Mouse (Mus musculus): ENCODE results near the gene Gm19345.
A peak's percentile ranks its signal among the peaks of the same experiment; 100 is the strongest.

Gene Gm19345

DNA sequence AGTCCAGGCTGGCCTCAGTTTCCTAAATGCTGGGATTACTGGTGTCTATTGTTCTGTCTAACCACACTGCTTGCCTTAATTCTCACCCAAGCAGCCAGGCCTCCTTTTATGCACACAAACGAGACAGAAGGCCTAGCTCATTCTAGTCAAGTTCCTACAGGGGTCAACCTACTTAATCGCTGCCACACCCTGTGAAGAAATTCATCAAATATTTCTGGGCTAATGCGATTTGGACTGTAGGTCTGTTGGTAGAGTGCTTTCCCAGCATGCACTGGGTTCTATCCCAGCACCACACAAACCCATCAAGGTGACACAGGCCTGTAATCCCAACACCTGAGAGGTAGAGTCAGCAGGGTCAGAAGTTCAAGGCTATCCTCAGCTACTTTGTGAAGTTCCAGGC, 22.1 kb upstream of the Gm19345 start:
- DNase-seq (ENCODE audit: low spot score) = no peak

DNA sequence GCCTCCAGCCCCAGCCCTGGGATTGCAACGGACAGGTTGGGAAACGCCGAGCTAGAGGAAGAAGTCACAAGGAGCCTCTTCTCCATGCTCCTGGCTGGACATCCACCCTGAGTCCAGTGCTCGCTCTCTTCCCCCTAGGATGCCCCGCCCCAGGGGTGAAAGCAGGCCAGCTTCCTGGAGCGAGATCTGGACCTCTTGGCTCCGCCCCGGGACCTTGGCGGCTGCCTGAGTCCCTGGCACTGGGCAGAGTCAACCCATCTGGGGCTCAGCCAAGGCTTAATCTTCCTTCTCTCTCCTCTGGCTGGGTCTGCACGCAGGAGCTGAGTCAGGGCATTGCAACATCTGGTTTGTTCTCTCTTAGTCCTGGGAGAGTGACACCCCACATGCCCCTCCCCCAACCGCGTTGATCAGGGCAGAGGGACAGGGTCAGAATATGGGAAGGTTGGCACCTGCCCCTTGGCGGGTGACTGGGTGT, 21.1 kb upstream of the Gm19345 start:
- peak; percentile 48 for DNase-seq (ENCODE audit: low spot score)

DNA sequence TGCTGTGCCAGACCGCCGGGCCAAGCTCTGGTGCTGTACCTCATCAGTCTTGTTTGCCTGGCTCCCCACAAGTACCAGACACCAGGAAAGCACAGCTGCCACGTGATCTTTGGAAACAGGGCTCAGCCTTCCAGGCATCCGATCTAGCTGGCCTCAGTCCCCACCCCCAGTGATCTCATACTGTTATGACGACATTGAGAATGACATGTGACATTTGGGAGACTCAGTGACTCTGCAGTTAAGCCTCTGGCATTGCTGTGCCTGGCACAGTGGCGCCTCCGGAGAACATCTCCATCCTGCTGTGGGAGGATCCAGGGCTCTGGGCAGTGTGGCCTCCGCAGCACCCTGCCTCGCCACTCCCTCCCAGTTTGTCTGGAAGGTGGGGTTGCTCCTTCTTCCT, 20.0 kb upstream of the Gm19345 start:
- no peak for DNase-seq (ENCODE audit: low spot score)

DNA sequence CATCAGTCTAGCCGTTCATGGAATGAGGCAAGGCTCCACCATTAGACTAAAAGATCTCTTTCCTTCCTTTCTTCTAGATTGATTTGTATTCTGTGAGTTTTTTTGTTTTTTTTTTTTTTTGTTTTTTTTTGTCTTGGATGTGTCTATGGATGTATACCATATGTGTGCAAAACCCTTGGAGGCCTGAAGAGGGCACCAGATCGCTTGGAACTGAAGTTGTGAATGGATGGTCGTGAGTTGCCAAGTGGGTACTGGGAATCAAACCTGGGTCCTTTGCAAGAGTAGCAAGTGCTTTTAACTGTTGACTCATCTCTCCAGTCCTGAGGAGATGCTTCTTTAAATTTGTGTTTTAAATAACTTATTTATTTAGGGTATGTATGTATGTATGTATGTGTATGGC, 17.7 kb upstream of the Gm19345 start:
- DNase-seq (ENCODE audit: low spot score) = no peak

- DNase-seq (ENCODE audit: low spot score) = no peak
Measured at GRCm38 (mm10) chr7:19836843-19837242, 15.0 kb upstream of the Gm19345 start.

DNA sequence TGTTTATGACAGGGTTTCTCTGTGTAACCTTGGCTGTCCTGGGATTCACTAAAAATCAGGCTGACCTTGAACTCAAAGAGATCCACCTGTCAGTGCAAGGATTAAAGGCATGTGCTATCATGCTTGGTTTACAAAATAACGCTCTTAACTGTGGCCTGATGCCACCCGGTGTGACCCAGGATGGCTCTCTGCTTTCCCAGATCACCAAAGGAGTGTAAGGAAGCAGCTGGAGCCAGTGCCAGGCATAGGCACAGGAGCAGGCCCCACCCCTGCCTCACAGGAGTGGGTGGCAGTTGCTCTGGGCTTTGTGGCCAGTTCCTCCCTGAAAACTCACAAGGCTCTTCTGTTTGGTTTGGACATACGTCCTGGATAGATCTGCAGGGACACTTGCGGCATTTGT, 11.4 kb upstream of the Gm19345 start:
- no peak for DNase-seq (ENCODE audit: low spot score)

GRCm38 (mm10) chr7:19840936-19841335, 10.9 kb upstream of the Gm19345 start:
- no peak for DNase-seq (ENCODE audit: low spot score)

- no peak for DNase-seq (ENCODE audit: low spot score)
Measured at GRCm38 (mm10) chr7:19841686-19842413, 10.0 kb upstream of the Gm19345 start.

DNA sequence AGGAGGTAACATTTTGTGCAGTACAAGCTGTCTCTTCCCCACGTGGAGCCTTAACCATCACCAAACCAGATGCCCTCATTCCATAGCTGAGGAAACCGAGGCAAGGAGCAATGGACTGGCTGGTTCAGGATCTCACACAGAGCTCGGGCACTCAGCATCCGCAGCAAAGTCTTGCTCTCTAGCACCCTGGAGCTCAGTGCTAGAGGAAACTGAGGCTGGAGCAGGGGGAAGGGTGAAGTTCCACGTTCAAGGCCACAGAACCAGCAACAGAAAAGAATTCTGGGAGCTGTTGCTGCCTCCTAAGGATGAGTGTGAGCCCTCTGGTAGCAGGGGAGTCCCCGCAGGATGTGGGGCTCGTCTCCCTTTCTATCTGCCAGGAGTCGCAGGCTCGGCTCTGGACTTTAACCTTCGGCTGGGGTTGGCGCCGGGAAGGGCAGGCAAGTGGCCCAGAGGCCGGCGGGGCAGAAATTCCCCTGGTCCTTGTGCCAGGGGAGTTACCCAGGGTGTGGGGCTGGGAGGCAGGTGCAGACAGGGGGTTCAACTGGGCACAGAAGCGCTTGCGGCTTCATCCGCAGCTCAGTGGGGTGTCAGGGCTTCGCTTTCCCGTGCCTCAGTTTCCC, 8.8 kb upstream of the Gm19345 start:
- DNase-seq (ENCODE audit: low spot score) = no peak

GRCm38 (mm10) chr7:19843561-19843960, 8.2 kb upstream of the Gm19345 start:
- no peak for DNase-seq (ENCODE audit: low spot score)

GRCm38 (mm10) chr7:19844521-19845171, 7.2 kb upstream of the Gm19345 start:
- DNase-seq (ENCODE audit: low spot score) = no peak

GRCm38 (mm10) chr7:19853526-19853925, 1.7 kb downstream of the Gm19345 start:
- no peak for DNase-seq (ENCODE audit: low spot score)

GRCm38 (mm10) chr7:19855663-19856062, 3.9 kb downstream of the Gm19345 start:
- DNase-seq (ENCODE audit: low spot score) = no peak

- no peak for DNase-seq (ENCODE audit: low spot score)
Measured at GRCm38 (mm10) chr7:19856283-19856682, 4.5 kb downstream of the Gm19345 start.

DNA sequence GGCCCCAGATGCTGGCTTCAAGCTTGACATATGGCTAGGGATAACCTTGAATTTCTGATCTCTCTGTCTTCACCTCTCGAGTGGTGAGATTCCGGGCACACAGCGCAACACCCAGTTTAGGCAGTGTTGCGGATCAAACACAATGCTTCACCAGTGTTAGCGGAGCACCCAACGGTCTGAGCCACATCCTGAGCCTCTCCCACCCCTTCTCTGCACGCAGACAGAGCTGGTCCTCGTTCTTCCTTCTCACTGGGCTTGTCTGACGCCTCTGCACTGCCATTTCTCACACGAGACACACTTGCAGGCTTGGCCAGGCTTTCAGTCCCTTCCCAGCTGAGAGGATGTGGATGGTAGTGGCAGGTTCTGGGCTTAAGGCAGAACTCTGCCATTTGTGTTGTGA, 7.9 kb downstream of the Gm19345 start:
- DNase-seq (ENCODE audit: low spot score) = no peak

DNA sequence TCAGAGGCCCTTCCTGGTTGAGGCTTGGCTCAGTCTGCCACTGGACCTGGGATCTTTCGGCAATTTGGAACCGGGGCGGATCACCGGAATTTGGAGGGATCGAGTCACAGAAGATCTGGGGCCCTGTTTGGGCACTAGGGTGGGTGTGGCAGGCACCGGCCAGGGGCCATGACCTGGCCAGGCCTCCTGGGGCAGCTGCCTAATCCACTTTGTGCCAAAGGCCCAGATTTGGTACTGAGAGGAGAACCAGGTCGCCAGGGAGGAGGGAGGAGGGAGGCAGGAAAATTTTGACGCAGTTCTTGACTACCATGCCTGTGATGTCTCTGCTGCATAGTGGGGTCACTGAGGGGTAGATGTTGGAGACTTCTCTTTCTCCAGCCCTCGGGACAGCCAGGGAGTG, 9.4 kb downstream of the Gm19345 start, which contains the start of gene Ceacam16:
Ceacam16 (minus strand) TSS at position 101 of the 400 bp plus-strand sequence.
- DNase-seq (ENCODE audit: low spot score) = no peak

- no peak for DNase-seq (ENCODE audit: low spot score)
Measured at GRCm38 (mm10) chr7:19864241-19864640, 12.4 kb downstream of the Gm19345 start.

DNA sequence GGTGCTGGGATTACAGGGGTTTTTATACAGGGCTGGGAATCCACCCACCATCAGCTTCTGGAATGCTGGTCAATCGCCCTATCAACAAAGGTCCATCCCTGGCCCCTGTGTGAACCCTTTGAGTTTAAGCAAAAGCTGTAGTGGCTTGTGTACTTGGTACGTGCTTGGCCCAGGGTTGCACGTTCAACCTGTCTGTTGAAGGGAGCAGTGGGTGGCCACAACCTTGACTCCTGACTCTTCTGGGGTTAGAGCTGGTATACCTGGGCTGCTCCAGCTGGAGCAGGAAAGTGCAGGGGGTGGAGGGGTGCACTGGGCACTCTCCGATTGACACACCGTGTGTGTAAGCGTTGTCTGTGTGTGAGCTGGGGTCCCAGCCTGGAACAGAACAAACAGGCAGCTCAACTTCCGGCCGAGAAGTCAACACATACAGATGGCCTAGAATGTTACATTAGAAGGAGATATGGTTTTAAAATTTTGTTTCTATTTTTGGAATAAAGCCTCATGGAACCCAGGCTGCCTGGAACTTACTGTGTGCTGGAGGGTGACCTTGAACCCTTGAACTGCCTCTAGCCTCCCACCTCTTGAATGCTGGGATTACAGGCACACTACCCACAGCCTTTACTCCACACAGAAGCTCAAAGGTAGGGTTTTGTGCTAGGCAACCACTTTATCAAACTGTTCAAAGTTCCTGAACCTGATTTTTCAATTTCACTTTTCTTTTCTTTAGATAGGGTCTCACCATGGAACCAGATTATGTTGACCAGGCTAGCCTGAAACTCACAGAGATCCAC, 13.6 kb downstream of the Gm19345 start:
- DNase-seq (ENCODE audit: low spot score) = no peak

DNA sequence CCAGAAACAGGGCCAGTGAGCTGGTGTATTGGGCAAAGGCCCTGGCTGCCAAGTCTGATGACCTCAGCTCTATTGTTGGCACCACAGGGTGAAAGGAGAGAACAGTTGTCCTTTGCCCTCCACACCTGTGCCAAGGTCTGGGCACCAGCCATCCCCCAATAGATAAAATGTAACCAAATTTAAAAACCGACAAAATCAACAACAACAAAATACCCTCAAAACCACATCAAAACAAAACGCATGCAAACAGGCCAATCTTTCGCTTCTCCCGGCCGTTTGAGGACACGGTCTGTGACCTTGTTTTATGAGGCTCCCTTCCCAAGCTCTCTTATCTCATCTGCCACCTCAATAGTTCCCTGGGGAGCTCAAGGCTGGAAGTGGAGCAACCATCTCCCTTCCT, 14.7 kb downstream of the Gm19345 start:
- DNase-seq (ENCODE audit: low spot score) = no peak

- no peak for DNase-seq (ENCODE audit: low spot score)
Measured at GRCm38 (mm10) chr7:19867751-19868399, 16.1 kb downstream of the Gm19345 start.

DNA sequence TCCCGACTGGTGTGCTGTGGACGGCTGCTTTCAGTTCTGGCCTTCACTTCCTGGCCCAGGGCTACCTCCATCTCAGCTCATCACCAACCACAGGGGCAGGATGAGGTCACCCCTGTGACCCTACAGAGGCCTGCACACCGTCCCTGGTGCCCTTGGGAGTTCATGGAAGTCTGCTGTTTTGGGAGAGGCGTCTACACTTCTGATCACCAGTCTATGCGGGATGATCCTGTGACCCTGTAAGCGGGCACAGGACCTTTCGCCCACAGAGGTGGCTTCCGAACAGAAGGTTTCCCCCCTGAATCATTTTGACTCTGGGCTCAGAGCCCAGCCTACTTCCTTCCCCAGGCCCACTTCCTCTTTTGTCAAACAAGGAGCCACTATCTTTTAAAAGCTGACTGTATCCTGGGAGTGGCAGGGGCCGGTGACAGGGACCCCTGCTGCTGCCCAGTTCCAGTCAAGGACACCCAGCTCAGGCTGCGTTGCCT, 19.4 kb downstream of the Gm19345 start:
- DNase-seq (ENCODE audit: low spot score) = no peak

Measured in layer of hippocampus, adult 9-10 months (tissue).